Mouse (Mus musculus) bone marrow macrophage, adult 2 months (primary cell): ENCODE data around the gene Ascc2.

Experiments used
- CTCF ChIP-seq: IDR thresholded peaks from 2 replicates; pipeline ENCODE4 v1.5.1; 2012; ENCODE audit warnings: low read depth, mild to moderate bottlenecking, low read length, moderate library complexity
- POLR2A ChIP-seq: IDR thresholded peaks from 2 replicates; pipeline ENCODE4 v1.6.1; 2012; ENCODE audit warnings: mild to moderate bottlenecking, low read depth, low read length, borderline replicate concordance

DNA sequence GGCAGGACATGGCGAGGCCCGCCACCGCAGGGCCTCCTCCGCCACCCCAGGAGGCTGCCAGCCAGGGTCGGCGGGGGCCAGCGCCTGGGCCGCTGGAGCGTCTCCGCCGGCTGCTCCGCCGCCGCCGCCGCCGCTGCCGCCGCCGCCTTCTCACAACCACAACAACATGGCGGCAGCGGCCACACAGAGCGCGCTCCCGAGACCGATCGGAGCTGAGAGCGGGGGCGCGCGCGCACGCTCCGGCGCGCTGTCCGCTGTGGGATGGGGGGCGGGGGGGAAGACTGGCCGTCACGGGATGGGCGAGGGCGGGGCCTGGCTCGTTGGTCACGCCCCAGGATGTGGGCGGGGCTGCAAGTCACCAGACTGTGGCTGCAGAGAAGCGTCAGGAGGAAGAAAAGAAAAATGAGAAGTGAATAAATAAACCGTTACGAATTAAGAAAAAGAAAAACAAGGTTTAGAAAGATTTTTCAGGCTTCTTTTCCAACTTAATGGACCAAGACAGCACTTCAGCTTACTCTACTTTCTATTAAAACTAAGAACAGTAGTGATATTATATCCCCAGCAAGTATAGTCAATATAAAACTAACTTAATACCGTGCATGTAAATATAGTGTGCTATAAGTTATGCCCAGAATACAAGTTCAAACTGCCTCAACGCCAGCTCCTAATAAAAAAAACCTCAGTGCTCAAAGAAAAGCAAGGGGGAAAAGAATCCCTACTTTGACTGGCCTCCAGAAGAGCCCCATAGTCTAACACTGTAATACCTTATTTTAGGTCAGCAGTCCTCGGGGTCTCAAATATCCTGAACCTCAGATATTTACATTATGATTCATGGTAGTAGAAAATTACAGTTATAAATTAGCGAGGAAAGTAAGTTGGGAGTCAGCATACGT, 42.7 kb upstream of the Ascc2 start, which contains the start of gene Mtmr3:
- no peak for TF ChIP-seq POLR2A
- no peak for TF ChIP-seq CTCF
